In the genomic region with DNA sequence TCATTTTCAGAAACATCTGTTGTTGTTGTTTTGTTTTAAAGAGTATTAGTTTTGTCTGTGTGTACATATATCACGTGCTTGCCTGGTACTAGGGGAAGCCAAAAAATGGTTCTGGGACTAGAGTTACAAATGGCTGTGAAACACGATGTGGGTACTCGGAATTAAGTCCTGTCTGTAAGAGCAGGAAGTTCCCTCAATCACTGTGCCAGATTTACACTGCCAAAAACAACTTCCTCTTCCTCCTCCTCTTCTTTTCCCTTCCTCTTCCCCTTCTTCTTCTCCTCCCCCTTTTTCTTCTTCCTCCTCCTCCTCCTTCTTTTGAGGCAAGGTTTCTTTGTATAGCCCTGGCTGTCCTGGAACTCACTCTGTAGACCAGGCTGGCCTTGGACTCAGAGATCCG, we compare ENCODE assay signal across 1 mouse cellular context.
A peak's percentile ranks its signal among the peaks of the same experiment; 100 is the strongest.
TF ChIP-seq lines count a peak whose summit lies in the region.

No protein-coding gene starts in this region.

TF ChIP-seq in MEL, 35 proteins besides CTCF, POLR2A, EP300 and RAD21:
- TF ChIP-seq MYC (IDR thresholded peaks at IDR 0.05; ENCODE audit: low read depth, low read length) (no peak), POLR2AphosphoS5 (IDR thresholded peaks at IDR 0.05; ENCODE audit: borderline replicate concordance, low read depth, low read length) (no peak), RCOR1 (IDR thresholded peaks at IDR 0.05; ENCODE audit: low read depth, low read length) (peak; percentile 79)
TF ChIP-seq in MEL: peak in this region for 1.
